In genomic region chr11:16752349-16753153, GRCm38 (mm10) we compare ENCODE assay signal across 8 mouse cellular contexts. TPM values are rescaled to one million over a fixed set of nuclear protein-coding genes. Genes with fewer than 3 reads are reported as not detected.
DNase-seq lines count a peak whose midpoint lies in the region; ATAC-seq lines count a peak whose summit lies in the region.

No protein-coding gene starts in this region.

- H3K27ac ChIP-seq in embryonic facial prominence, embryonic 12.5 days: no peak overlapping the region
- H3K27ac ChIP-seq in limb, embryonic 13.5 days: peak overlapping the region; percentile 52; the same call in 1 of the 2 replicates
- no peak overlapping the region for H3K27ac ChIP-seq in midbrain, embryonic 13.5 days

- no peaks in the 10 kb centered on the region for H3K36me3 ChIP-seq in embryonic facial prominence, embryonic 12.5 days
- H3K36me3 ChIP-seq in limb, embryonic 13.5 days: no peaks in the 10 kb centered on the region
- H3K36me3 ChIP-seq in midbrain, embryonic 13.5 days: no peaks in the 10 kb centered on the region

- H3K9me3 ChIP-seq in embryonic facial prominence, embryonic 12.5 days: no peaks in the 10 kb centered on the region
- H3K9me3 ChIP-seq in limb, embryonic 13.5 days: no peaks in the 10 kb centered on the region
- H3K9me3 ChIP-seq in midbrain, embryonic 13.5 days: no peaks in the 10 kb centered on the region

- H3K4me1 ChIP-seq in embryonic facial prominence, embryonic 12.5 days: no peaks in the 10 kb centered on the region
- H3K4me1 ChIP-seq in limb, embryonic 13.5 days: peaks cover 26% of the 10 kb centered on the region
- peaks cover 17% of the 10 kb centered on the region for H3K4me1 ChIP-seq in midbrain, embryonic 13.5 days (replicated peaks)

- H3K4me2 ChIP-seq in embryonic facial prominence, embryonic 12.5 days (replicated peaks): peak overlapping the region; percentile 80
- peak overlapping the region; percentile 90 for H3K4me2 ChIP-seq in limb, embryonic 13.5 days (replicated peaks)
- H3K4me2 ChIP-seq in midbrain, embryonic 13.5 days (replicated peaks): peak overlapping the region; percentile 96

- peak overlapping the region; percentile 58 for H3K9ac ChIP-seq in embryonic facial prominence, embryonic 12.5 days
- peak overlapping the region; percentile 81 for H3K9ac ChIP-seq in limb, embryonic 13.5 days
- H3K9ac ChIP-seq in midbrain, embryonic 13.5 days (replicated peaks): peak overlapping the region; percentile 36

- peak overlapping the region; percentile 61 for H3K4me3 ChIP-seq in embryonic facial prominence, embryonic 12.5 days
- peak overlapping the region; percentile 70 for H3K4me3 ChIP-seq in limb, embryonic 13.5 days
- peak overlapping the region; percentile 57 for H3K4me3 ChIP-seq in midbrain, embryonic 13.5 days (replicated peaks)

- intact Hi-C loops in left cerebral cortex, postnatal 4 days (cut with DNase I): no loop called here
- intact Hi-C loops in heart, postnatal 14 days (cut with DNase I): loop anchor here (5.0 kb wide), 2 partner anchors 110 to 225 kb away; no protein-coding TSS in a partner anchor

- under 1% methylated on average over 68 of the region's 68 CpGs for WGBS in embryonic facial prominence, embryonic 12.5 days
- WGBS in limb, embryonic 13.5 days: under 1% methylated on average over 65 of the region's 68 CpGs
- 1% methylated on average over 68 of the region's 68 CpGs for WGBS in midbrain, embryonic 13.5 days

- peak; percentile 53 for ATAC-seq in embryonic facial prominence, embryonic 12.5 days (ENCODE audit: insufficient number of reproducible peaks, insufficient read depth, low FRiP score, low TSS enrichment)
- peak; percentile 60 for ATAC-seq in limb, embryonic 13.5 days (ENCODE audit: low FRiP score, low read depth)
- peak; percentile 82 for ATAC-seq in midbrain, embryonic 13.5 days

- H3K27me3 ChIP-seq in embryonic facial prominence, embryonic 12.5 days: peaks cover 8% of the 10 kb centered on the region; the same call in 1 of the 2 replicates
- H3K27me3 ChIP-seq in limb, embryonic 13.5 days: peaks cover 47% of the 10 kb centered on the region
- H3K27me3 ChIP-seq in midbrain, embryonic 13.5 days: peaks cover 48% of the 10 kb centered on the region

- DNase-seq in left cerebral cortex, postnatal 4 days: peak; percentile 37
- no peak for DNase-seq in left cerebral cortex, adult 8-10 months (ENCODE audit: low spot score in 2 of 2)
- peak; percentile 22 to 31 for DNase-seq in heart, postnatal 14 days
- no peak for DNase-seq in thymus, postnatal 0 days (ENCODE audit: low spot score)
- DNase-seq in layer of hippocampus, adult 9-11 months: no peak

RNA-seq across cellular contexts. Expression of gene Egfr, which starts 0.5 kb away (rescaled TPM):
- 10 to 100 TPM; 18.1 to 20.1 TPM for total RNA-seq in left cerebral cortex, postnatal 4 days (2021)
- 10 to 100 TPM; 11.8 to 15.0 (median 13.7) TPM for total RNA-seq in left cerebral cortex, adult 8-10 months (2022)
- polyA plus RNA-seq in embryonic facial prominence, embryonic 12.5 days (2016; fragmentation: Nextera tagmentation; extraction: Ambion mirVana): 15.0 and 16.5 TPM in 2 replicates
- 10 to 100 TPM in 1 of 2 experiments, 1 to 10 TPM in 1; 10.0 to 13.3 TPM for total RNA-seq in heart, postnatal 14 days (2021)
- 16.4 and 17.0 TPM in 2 replicates for polyA plus RNA-seq in limb, embryonic 13.5 days (2015; fragmentation: Nextera tagmentation; extraction: Ambion mirVana)
- polyA plus RNA-seq in midbrain, embryonic 13.5 days (2015; fragmentation: Nextera tagmentation; extraction: Ambion mirVana): 1.5 and 1.7 TPM in 2 replicates
- 4.2 and 8.1 TPM in 2 replicates for polyA plus RNA-seq in thymus, postnatal 0 days (2015; fragmentation: Nextera tagmentation; extraction: Ambion mirVana)

Comparison
In these comparisons a context has a peak if more than half of its experiments do, and no peak if none do; other contexts are left out.
1. DNase-seq: peak in left cerebral cortex, postnatal 4 days (single experiment) and heart, postnatal 14 days (2 of 2); none in left cerebral cortex, adult 8-10 months (0 of 2), thymus, postnatal 0 days (single experiment) and layer of hippocampus, adult 9-11 months (single experiment).
2. Peak in every context shown above with its lines, with median percentiles within 50 percentile points of each other: ATAC-seq, H3K4me2 ChIP-seq, H3K4me3 ChIP-seq and H3K9ac ChIP-seq.